Mouse (Mus musculus): ENCODE data around the gene Aif1.

- no peak for TF ChIP-seq POLR2A (IDR thresholded peaks at IDR 0.05; ENCODE audit: control insufficient read depth, extremely low read depth, insufficient read depth, low read length, poor library complexity)
- TF ChIP-seq CTCF (IDR thresholded peaks at IDR 0.05; ENCODE audit: borderline replicate concordance, control insufficient read depth, extremely low read depth, insufficient read depth, low read length, poor library complexity) = no peak
Observed at GRCm38 (mm10) chr17:35167794-35168193, 8.1 kb downstream of the Aif1 start.

Data from thymus, adult 2 months (tissue).